Mouse (Mus musculus): ENCODE measurements around the gene Pde6h.
A peak's percentile ranks its signal among the peaks of the same experiment; 100 is the strongest.

Gene Pde6h

DNA sequence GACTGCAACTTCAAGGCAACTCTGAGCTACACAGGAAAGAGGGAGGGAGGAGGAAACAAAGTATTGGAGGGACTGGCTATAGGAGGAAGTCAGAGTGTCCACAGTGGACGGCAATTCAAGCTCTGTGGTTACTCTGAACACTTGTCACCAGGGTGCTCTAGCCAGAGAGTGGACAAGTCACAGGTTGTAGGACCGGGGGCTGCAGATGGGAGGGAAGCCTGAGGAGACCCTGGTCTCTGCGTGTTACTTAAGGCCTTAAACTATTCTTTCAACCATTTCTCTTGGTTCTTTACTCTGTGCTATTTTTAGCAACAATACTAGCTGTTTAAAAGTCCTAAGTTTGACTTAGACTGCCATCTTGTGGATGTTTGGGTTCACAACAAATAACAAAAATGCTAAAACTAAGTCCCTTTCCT, 56.7 kb downstream of the Pde6h start:
- peak; percentile 45 for DNase-seq (ENCODE audit: low read depth, low spot score)

- DNase-seq (ENCODE audit: low read depth, low spot score) = no peak
These were observed 58.9 kb downstream of the Pde6h start for GRCm38 (mm10) chr6:136982581-136982980.

DNA sequence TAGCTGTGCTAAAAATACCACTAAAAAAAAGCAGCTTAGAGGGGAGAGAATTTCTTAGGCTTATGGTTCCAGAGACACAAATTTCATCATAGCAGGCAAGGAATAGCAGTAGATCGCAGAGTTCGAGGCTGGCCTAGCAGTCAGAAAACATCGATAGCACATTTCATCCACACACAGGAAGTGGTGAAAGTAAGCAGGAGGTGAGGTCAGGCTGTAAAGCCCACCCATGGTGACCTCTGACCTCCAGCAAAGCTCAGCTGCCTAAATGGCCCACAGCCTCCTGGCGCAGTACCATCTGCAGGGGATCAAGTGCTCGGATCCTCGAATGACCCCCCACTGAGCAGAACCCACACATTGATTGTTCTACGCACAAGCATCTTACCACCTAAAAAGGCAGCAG, 59.6 kb downstream of the Pde6h start:
- DNase-seq (ENCODE audit: low read depth, low spot score) = peak; percentile 39

DNA sequence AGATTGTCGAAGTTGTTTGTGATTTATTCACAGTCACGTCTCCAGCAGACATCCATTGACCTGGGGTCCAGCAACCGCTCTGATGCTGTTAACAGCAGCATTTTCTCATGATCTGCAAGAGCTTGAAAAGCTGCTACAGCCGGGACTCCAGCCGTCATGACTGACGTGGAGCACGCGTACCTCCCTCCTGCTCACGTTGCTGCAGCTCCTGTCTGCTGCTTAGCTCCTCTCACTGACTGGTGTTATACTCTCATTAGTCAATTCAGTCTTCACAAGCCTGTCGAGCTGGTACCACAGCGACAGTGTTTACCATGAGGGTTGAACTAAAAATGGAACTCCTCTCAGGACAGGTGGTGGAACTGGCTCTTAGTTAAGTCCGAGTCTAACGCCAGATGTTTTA, 62.4 kb downstream of the Pde6h start:
- no peak for DNase-seq (ENCODE audit: low read depth, low spot score)

- no peak for DNase-seq (ENCODE audit: low read depth, low spot score)
These were observed 63.1 kb downstream of the Pde6h start for GRCm38 (mm10) chr6:136986718-136987117.

DNA sequence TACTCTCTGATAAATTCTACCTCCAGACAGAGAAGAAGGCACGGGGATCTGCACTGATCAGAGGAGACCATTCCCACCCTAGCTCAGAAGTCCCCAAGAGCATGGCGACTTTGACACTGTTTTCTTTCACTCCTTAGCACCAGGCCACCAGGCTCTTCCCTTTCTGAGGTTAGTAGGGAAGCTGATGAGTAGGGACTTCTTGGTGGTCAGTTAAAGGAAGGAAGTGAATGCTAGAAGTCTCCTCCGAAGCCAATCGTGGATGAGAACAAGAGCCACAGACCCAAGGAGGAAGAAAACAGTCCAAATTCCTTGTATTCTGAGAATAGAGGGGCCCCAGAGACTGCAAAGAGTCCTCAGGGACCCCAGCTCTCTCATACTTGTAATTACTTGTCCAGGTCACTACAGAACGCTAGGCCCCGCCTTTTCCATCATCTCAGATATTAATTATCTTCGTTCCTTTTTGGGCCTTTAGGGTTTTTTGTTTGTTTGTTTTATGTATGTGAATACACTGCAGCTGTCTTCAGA, 65.0 kb downstream of the Pde6h start:
- DNase-seq (ENCODE audit: low read depth, low spot score) = no peak

- DNase-seq (ENCODE audit: low read depth, low spot score) = no peak
These were observed 66.3 kb downstream of the Pde6h start for GRCm38 (mm10) chr6:136989824-136990497.

- DNase-seq (ENCODE audit: low read depth, low spot score) = no peak
These were observed 66.9 kb downstream of the Pde6h start for GRCm38 (mm10) chr6:136990557-136990956.

DNA sequence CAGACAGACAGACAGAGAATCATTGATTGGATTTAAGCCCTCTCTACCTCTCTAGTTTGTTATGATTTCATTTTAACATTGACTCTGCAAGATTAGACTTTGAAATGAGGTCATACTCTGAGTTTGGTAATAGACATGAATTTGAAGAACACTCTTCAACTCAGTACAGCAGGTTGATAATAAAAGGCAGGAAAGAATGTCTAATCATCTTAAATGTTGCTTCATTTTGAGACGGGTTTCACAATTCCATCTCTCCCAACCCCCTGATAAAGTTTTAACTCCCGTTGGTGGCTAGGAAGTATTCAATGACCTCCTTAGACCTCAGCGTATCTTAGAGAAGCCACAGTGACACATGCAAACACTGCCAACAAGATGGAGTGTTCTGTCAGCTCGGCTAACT, 69.9 kb downstream of the Pde6h start:
- DNase-seq (ENCODE audit: low read depth, low spot score) = no peak

- peak; percentile 6 for DNase-seq (ENCODE audit: low read depth, low spot score)
These were observed 71.9 kb downstream of the Pde6h start for GRCm38 (mm10) chr6:136995533-136995932.

GRCm38 (mm10) chr6:136996336-136996735, 72.7 kb downstream of the Pde6h start:
- no peak for DNase-seq (ENCODE audit: low read depth, low spot score)

GRCm38 (mm10) chr6:136998181-136998580, 74.5 kb downstream of the Pde6h start:
- no peak for DNase-seq (ENCODE audit: low read depth, low spot score)

GRCm38 (mm10) chr6:136999009-136999408, 75.4 kb downstream of the Pde6h start:
- DNase-seq (ENCODE audit: low read depth, low spot score) = no peak

DNA sequence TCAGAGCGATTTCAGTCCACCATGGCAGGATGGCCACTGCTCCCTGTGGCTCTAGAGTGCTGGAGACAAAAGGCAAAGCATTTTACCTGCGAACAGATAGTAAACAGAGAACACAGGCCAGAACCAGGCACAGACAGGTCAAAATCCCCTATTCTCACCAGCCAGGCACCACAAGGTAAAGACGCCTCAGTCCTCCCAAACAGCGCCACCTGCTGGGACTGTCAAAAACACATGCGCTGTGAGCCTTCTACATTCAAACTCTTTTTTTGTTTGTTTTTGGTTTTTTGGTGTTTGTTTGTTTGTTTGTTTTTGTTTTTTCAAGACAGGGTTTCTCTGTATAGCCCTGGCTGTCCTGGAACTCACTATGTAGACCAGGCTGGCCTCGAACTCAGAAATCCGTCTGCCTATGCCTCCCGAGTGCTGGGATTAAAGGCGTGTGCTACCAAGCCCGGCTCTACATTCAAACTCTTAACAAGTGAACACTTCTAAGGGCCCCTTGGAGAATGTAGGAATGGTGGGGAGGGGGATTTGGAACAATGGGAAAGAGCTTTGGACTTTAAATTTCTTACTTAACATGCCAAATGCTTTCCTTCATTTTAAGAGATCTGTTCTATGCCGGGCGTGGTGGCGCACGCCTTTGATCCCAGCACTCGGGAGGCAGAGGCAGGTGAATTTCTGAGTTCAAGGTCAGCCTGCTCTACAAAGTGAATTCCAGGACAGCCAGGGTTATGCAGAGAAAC, 76.2 kb downstream of the Pde6h start:
- DNase-seq (ENCODE audit: low read depth, low spot score) = no peak

DNA sequence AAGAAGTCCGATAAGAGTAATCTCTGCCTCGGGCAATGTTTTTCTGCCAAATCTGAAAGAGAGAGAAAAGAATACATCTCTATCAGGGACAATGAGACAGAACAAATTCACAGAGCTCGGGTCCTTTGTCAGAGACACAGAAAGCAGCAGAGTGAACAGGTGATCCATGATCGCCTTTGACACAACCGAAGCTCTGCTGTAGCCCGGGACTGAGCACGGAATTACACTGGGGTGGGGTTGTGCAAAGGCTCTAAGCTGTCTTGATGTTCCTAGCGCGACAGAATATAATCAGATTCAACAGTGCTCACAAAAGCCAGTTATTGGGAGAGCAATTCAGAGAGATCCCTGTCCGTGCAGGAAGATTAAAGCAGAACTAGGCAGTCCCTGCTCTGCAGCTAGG, 77.1 kb downstream of the Pde6h start:
- no peak for DNase-seq (ENCODE audit: low read depth, low spot score)

DNA sequence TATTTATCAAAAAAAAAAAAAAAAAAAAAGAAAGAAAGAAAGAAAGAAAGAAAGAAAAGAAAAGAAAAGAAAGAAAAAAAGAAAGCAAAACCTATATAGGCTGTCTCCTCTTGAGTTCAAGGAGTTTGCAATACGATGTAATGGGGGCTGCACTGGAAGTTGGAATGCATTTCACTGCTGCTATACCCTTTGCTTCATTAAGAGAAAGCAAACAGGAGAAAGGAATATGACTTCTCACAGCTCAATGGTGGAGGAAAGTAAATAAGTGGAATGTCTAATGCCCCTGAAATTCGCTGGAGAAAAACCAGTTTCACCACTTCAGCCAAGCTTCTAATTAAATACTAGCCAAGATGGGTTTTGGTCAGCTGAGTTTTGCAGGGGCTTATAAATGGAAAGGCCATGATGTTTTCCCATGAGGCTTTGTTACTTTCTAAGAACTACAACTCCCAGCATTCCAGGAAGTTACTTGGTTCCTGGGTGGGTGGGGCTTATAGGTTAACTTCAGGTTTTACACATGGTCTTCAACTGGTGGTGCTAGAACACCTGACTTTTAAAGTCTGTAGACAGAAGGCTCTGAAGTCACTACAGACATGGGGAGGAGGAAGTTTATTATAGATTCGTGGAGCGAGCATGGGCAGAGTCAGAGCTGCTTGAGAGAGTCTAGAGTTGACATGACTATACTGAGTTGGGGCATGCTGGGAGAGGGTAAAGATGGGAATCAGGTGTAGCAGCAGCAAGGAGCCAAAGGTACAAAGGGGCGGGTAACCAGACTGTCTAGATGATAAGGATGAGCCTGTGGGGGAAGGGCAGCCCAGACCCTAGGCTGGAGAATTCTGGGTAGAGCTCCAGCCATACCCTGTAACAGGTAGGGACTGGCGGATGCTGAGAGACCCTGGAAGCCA, 77.9 kb downstream of the Pde6h start:
- DNase-seq (ENCODE audit: low read depth, low spot score) = no peak

GRCm38 (mm10) chr6:137002169-137002514, 78.5 kb downstream of the Pde6h start:
- DNase-seq (ENCODE audit: low read depth, low spot score) = no peak

- DNase-seq (ENCODE audit: low read depth, low spot score) = no peak
These were observed 80.7 kb downstream of the Pde6h start for GRCm38 (mm10) chr6:137004359-137004758.

DNA sequence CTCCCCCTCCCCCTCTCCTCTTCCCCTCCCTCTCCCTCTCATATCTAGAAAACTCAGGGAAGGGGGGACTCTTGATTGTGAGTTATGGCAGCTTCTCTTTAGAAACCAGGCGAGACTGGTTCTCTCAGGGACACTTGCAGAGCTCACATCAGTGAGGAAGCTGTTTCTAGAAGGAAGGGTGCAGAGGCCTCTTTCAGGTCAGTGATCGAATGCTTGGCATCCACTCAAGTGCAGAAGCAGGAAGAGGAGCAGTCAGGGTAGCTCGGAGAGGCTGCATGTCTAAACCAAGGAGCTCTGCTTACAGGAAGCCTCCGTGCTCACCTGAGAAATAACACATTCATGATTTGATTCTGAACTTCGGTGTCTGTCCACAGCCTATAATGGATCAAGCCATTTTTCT, 87.6 kb downstream of the Pde6h start:
- no peak for DNase-seq (ENCODE audit: low read depth, low spot score)

- no peak for DNase-seq (ENCODE audit: low read depth, low spot score)
These were observed 90.7 kb downstream of the Pde6h start for GRCm38 (mm10) chr6:137014346-137014745.

DNA sequence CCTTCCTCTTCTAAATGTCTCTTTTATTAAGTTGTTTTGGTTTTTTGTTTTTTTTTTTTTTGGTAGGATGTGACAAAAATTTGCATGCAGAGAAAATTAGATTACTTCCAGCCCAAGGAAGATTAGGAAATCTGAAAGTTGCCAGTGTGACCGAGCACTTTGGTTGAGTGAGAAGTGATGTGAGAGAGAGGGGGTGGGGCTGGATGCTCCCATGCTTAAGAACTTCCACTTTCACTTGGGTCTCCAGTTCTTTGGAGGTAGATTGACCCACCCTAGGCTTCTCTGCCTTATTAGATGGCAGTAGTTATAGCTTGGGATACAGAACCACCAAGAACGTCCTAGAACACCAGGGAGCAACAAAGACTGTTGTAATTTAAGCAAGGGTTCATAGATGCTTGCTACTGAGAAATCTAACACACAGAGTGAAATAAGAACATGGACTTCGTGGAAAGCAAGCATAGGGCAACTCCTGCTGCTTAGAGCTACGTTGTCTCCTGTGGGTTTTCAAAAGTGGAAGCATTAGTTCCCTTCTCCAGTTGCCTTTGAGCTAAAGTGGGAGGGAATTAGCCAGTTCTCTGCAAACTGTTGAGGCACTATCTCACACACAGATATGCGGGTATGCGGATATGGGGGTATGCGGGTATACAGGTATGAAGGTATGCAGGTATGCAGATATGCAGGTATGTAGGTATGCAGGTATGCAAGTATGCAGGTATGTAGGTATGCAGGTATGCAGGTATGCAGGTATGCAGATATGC, 93.8 kb downstream of the Pde6h start:
- DNase-seq (ENCODE audit: low read depth, low spot score) = no peak

Measured in mesoderm, embryonic 11.5 days (tissue).